Comparison of ENCODE assay signal across 8 mouse cellular contexts in genomic region chr8:88361044-88361707, GRCm38 (mm10). TPM values are rescaled to one million over a fixed set of nuclear protein-coding genes. Genes with fewer than 3 reads are reported as not detected.
DNase-seq lines count a peak whose midpoint lies in the region; ATAC-seq and TF ChIP-seq lines count a peak whose summit lies in the region.

No protein-coding gene starts in this region.

- no peak for TF ChIP-seq CTCF in gastrocnemius, adult 2 months (IDR thresholded peaks at IDR 0.05)

- peak overlapping the region; percentile 82 for H3K4me3 ChIP-seq in gastrocnemius, adult 2 months
- H3K4me3 ChIP-seq in hindbrain, embryonic 10.5 days: peak overlapping the region; percentile 97
- peak overlapping the region; percentile 91 for H3K4me3 ChIP-seq in limb, embryonic 11.5 days (ENCODE audit: low read depth, low read length)
- peak overlapping the region; percentile 99 for H3K4me3 ChIP-seq in midbrain, embryonic 13.5 days (replicated peaks)

- peak overlapping the region; percentile 86 for H3K4me2 ChIP-seq in limb, embryonic 11.5 days (ENCODE audit: low read depth, severe bottlenecking)
- H3K4me2 ChIP-seq in midbrain, embryonic 13.5 days (replicated peaks): peak overlapping the region; percentile 98

- WGBS in hindbrain, embryonic 10.5 days: 2% methylated on average over 31 of the region's 31 CpGs
- WGBS in limb, embryonic 11.5 days: 1% methylated on average over 31 of the region's 31 CpGs
- WGBS in midbrain, embryonic 13.5 days: 3% methylated on average over 31 of the region's 31 CpGs

- peaks cover 22% of the 10 kb centered on the region for H3K4me1 ChIP-seq in hindbrain, embryonic 10.5 days (replicated peaks)
- H3K4me1 ChIP-seq in limb, embryonic 11.5 days (ENCODE audit: control insufficient read depth, insufficient read depth, low read length): 0 out of 2 replicates have a peak, but pooled peaks cover 4% of the 10 kb centered on the region
- H3K4me1 ChIP-seq in midbrain, embryonic 13.5 days (replicated peaks): peaks cover 29% of the 10 kb centered on the region

- peaks cover 6% of the 10 kb centered on the region; the same call in 1 of the 2 replicates for H3K9me3 ChIP-seq in hindbrain, embryonic 10.5 days
- no peaks in the 10 kb centered on the region for H3K9me3 ChIP-seq in limb, embryonic 11.5 days (ENCODE audit: control insufficient read depth, low read length)
- H3K9me3 ChIP-seq in midbrain, embryonic 13.5 days: no peaks in the 10 kb centered on the region

- DNase-seq in gastrocnemius, adult 2 months: no peak
- DNase-seq in gastrocnemius, postnatal 25 days: no peak
- DNase-seq in CD8-positive naive resting alpha-beta T cell, adult 2 months (ENCODE audit: low read depth in 2 of 2, low spot score in 2 of 2): peak; percentile 14
- peak; percentile 41 for DNase-seq in cerebellum, adult 9-11 months
- no peak for DNase-seq in hindbrain, embryonic 10.5 days (ENCODE audit: low spot score)
- peak; percentile 54 for DNase-seq in limb, embryonic 11.5 days (ENCODE audit: low spot score)
- DNase-seq in yolk sac, embryonic 10.5 days (ENCODE audit: low spot score): peak; percentile 38

- no peak for ATAC-seq in limb, embryonic 11.5 days (ENCODE audit: insufficient number of reproducible peaks, low FRiP score, low TSS enrichment, low read depth)
- peak; percentile 44; the same call in 1 of the 2 replicates for ATAC-seq in midbrain, embryonic 13.5 days

- peak overlapping the region; percentile 94 for H3K27ac ChIP-seq in gastrocnemius, adult 2 months
- H3K27ac ChIP-seq in hindbrain, embryonic 10.5 days: peak overlapping the region; percentile 98
- peak overlapping the region; percentile 90 for H3K27ac ChIP-seq in limb, embryonic 11.5 days (replicated peaks; ENCODE audit: low read depth, low read length)
- peak overlapping the region; percentile 88 for H3K27ac ChIP-seq in midbrain, embryonic 13.5 days

- 0 out of 2 replicates have a peak, but pooled peaks cover 4% of the 10 kb centered on the region for H3K27me3 ChIP-seq in hindbrain, embryonic 10.5 days (ENCODE audit: insufficient read depth, poor library complexity, severe bottlenecking)
- H3K27me3 ChIP-seq in limb, embryonic 11.5 days (ENCODE audit: control insufficient read depth, insufficient read depth, low read length): no peaks in the 10 kb centered on the region
- no peaks in the 10 kb centered on the region for H3K27me3 ChIP-seq in midbrain, embryonic 13.5 days

- H3K36me3 ChIP-seq in hindbrain, embryonic 10.5 days: peaks cover 37% of the 10 kb centered on the region
- H3K36me3 ChIP-seq in limb, embryonic 11.5 days (ENCODE audit: control insufficient read depth, insufficient read depth, low read length): peaks cover 16% of the 10 kb centered on the region
- H3K36me3 ChIP-seq in midbrain, embryonic 13.5 days: peaks cover 29% of the 10 kb centered on the region

- intact Hi-C loops in gastrocnemius, adult 2 months (cut with DNase I): no loop called here

- peak overlapping the region; percentile 96 for H3K9ac ChIP-seq in limb, embryonic 11.5 days (ENCODE audit: low read length)
- H3K9ac ChIP-seq in midbrain, embryonic 13.5 days (replicated peaks): peak overlapping the region; percentile 98

RNA-seq across cellular contexts. Expression of gene Brd7, which starts 0.8 kb away (rescaled TPM):
- 10 to 100 TPM; 74.5 to 85.4 TPM for total RNA-seq in gastrocnemius, adult 2 months (2021)
- 10 to 100 TPM; 63.3 to 72.9 TPM for total RNA-seq in gastrocnemius, postnatal 25 days (2021)
- polyA plus RNA-seq in hindbrain, embryonic 10.5 days (2016; fragmentation: Nextera tagmentation; extraction: Ambion mirVana): 61.8 and 85.8 TPM in 2 replicates
- polyA plus RNA-seq in limb, embryonic 11.5 days (2014; fragmentation: Nextera tagmentation; extraction: Ambion mirVana): 108 and 112 TPM in 2 replicates
- polyA plus RNA-seq in midbrain, embryonic 13.5 days (2015; fragmentation: Nextera tagmentation; extraction: Ambion mirVana): 72.0 and 79.9 TPM in 2 replicates

Comparison
In these comparisons a context has a peak if more than half of its experiments do, and no peak if none do; other contexts are left out.
1. DNase-seq: peak in CD8-positive naive resting alpha-beta T cell, adult 2 months (2 of 2), cerebellum, adult 9-11 months (single experiment), limb, embryonic 11.5 days (single experiment) and yolk sac, embryonic 10.5 days (single experiment); none in gastrocnemius, adult 2 months (single experiment), gastrocnemius, postnatal 25 days (single experiment) and hindbrain, embryonic 10.5 days (single experiment).
2. Peak in every context shown above with its lines, with median percentiles within 50 percentile points of each other: H3K27ac ChIP-seq and H3K4me3 ChIP-seq.